Mouse (Mus musculus) natural killer cell, adult 2 months (primary cell): ENCODE data around the gene Idh3a.
"Not testable (repeated sequence)": the region's sequence is repeated elsewhere in the genome, so short reads cannot be mapped to it uniquely, and the experiment has no call there.

Experiments
- DNase-seq, 2 experiments: peaks; one replicate each; pipeline ENCODE4 v3.0.0; 2022; ENCODE audit warnings: low spot score in 2 of 2

The Idh3a gene

DNA sequence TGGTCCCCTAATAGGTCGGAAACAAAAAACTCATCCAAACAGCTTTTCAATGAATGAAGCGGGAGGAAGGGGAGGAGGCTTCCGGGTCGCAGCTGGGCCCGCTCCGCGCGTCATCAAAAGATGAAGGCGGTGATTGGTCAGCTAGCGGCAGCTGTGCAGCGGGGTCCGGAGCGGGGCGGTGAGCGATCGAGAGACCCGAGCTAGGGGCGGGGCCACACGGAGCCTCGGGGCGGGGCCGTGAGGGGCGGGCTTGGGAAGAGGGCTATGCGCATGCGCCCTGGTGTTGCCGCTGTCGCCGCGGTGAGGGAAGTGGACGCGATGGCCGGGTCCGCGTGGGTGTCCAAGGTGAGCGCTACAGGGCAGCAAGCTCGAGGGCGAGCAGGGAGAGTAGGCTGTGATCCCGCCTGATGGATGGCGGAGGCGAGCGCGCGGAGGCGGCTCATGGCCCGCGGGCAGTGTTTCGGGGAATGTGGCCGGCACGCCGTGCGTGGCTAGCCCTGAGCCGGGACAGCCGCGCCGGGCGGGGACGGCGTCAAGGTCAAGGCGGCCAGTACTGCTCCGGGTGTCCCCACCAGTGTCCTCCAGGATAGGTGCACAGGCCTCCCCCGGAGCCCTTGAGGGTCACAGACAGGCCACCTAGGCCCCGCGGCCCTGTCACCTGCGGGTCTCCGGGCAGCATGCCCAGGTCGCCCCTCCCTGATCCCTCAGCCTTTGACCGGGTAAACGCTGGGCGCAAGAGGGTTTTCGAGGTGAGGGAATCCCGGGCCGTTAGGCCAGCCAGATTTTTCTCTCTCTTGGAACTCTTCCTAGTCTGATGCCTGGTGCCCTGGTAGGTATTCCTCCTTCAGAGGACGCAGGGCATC is at the start of gene Idh3a:
Gene Idh3a (plus strand): TSS at position 136 of the 863 bp plus-strand sequence.
- peak; percentile 98 to 99 for DNase-seq

DNA sequence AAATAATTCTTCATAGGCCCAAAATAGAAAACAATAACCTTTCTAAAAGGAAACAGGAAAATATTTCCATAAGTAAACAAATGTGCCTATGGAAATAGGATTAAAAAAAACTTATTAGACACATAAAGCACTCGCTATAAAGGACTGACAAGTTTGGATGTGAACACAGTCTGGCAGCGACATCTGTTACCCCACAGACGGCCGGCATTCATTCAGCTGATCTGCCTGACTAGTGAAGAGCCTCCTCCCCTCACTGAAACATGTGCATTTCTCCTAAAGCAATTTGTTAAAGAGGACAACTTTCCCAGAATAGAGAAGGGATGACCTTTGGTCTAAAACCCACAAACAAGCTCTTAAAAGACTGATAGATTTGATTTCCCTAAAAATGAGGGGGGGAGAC is 49.1 kb upstream of the Idh3a start:
- DNase-seq = no peak

DNA sequence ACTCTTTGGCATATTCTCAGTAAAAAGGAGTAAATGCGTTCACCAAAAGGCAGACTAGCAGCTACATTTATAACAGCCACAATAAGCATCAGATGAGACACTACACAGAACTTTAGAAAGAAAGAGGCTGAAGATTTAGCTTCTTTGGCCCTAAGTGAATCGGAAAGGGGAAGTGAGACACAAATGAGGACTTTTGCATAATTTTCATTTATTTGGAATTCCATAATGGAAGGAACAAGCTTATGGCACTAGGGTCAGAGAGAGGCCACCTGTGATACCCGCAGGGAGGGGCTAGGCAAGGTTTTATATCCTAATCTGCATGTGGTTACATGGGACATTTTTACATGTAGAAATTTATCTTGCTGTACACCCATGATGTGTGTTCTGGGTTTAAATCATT is 48.7 kb upstream of the Idh3a start:
- DNase-seq = no peak

DNA sequence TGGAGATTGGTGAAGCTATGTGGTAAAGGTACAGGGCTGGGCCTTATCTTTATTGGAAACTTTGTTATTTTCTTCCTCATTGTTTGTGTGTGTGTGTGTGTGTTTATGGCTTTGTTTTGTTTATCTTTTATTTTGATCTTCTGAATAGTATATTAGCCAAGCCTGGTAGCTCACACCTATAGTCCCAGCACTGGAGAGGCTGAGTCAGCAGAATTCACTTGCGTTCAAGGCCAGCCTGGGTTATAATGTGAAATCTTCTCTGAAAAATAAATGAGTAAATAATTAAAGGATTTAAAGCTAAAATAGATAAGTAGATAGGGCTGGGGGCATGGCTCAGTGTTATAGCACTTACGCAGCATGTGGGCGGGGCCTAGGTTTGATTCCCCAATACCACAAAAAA is 47.9 kb upstream of the Idh3a start:
- DNase-seq = no peak

DNA sequence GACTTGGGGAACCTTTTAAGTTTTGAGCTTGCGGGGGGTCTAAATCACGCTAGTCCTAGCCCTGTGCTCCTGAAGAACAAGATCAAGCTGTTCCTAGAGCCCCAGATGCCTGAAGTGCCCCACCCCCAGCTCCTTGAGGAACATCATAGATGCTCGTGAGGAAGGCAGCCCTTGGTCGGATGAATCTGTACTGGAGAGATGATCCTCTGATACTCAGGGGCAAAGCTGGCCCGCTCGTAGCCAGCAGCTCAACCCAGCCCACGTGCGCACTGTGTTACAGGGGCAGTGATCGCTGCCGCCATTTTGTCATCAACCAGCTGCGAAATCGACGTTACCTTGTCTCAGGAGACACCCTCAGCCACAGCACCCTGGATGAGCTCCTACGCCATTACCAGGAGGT is 47.5 kb upstream of the Idh3a start, which contains the start of gene Sh2d7:
Gene Sh2d7 (plus strand): TSS at position 301 of the 400 bp plus-strand sequence.
- DNase-seq = no peak

DNA sequence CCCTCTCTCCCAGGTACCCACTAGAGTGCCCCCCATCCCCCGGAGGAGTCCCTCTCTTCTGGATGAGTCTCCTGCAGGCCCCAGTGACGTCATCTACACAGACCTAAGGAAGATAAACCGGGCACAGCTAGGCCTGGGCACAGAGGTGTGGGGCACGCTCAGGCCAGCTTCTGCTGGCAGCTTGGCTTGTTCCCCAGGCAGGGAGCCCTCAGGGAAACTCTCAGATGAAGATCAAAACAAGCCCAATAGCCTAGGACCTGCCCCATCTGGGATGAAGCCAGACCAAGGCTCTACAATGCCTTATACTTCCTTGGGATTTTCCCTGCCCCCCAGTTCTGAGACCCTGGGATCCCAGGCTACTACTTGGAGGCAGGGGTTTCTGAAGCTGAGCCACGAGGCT is 45.3 kb upstream of the Idh3a start:
- no peak for DNase-seq

DNA sequence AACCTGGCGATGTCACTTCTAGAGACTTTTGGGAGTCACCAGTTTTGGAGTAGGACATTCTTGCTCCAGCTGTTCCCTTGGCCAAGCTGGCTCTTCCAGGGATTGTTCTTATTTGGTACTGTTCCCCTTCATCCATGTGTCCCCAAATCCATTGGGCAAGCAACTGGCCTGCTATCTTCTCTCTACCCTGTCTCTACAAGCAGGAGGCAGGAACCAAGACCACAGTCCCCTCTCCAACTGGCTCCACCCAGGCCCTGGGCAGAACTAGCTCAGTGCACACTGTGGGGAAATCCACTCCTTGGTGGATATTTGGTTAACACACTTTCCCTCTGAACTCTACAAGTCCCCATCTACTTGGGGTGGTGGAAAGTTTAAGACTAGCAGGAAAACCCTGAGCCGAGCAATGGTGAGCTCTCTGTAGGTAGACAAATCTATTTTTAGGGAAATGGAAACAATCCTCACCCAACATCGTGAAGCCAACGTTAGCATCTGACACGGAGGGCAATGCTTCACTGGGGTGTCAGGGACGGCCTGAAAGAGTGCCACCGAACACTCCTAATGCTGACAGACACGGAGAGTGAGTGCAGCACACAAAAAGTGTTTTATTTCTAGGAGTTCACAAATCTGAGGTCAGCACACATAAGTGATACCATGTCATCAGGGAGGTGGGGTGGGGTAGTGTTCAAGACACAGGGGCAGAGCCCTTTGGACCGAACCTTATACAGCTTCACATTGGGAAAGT is 41.8 kb upstream of the Idh3a start:
- DNase-seq = no peak

DNA sequence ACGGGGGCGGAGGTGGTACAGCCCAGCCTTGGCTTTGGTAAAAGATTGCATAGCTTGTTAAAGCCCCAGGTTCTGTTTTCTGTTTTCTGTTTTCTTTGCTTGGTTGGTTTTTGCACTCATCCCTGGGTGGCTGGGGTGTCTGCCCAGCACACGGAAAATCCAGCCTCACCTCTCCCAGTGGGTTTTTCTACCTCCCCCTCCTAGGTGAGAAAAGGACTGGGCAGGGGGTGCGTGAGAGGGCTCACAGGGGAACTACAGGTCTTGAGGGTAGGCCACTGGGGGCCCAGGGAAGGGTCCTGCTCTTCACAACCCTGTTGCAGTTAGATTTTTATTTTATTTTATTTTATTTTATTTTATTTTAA is 41.2 kb upstream of the Idh3a start:
- no peak for DNase-seq

DNA sequence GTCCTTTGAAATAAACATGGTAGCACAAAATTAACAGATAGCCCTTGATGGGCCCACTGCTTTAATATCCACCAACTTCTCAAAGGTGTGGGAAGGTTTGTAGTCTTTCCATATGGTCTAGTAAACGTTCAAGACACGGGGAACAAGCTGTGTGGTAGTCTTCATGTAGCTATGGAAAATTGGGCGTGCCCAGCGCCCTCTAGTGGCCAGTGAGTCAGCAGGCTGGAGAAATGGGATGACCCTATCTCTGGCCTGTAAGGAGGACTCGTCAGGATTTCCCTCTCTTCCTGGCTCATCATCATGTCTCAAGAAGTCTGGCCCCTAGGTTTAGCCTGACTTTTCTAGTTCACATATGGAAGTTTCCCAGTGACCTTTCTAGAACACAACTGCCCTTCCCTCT is 38.6 kb upstream of the Idh3a start:
- peak; percentile 15 to 36 for DNase-seq

DNA sequence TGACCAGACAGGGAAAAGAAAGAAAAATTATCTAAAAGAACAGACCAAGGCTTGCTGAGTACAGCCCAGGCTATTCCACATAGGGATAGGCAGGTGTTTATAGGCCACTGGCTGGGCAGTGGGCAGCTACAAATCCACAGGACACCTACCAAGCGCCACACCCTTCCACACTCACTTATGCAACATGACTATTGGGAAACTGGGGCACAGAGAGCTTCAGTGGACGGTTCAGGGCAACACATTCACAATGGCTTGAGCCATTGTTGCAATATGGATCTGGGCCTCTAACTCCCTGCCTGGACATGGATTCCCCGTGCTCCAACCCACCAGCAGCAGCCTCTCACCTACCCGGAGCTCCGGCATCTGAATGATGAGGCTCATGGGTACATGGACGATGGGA is 36.7 kb upstream of the Idh3a start:
- DNase-seq = no peak

DNA sequence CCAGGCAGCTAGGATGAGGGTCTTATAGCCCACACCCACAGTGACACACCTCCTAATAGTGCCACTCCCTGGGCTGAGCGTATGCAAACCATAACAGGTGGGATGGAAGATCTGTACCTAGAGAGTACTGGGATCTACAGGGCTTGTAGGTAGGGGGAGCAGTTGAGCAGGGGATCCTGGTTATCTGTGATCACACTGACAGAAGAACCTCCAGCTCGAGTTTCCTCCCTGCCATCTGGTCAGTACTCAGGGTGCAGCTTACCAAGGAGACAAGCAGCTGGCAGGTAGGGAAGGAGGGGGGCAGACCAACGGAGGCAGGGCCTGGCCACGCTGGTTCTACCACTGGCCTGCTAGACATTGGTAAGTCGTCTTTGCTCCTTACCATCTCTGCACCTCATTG is 33.7 kb upstream of the Idh3a start:
- DNase-seq = no peak

DNA sequence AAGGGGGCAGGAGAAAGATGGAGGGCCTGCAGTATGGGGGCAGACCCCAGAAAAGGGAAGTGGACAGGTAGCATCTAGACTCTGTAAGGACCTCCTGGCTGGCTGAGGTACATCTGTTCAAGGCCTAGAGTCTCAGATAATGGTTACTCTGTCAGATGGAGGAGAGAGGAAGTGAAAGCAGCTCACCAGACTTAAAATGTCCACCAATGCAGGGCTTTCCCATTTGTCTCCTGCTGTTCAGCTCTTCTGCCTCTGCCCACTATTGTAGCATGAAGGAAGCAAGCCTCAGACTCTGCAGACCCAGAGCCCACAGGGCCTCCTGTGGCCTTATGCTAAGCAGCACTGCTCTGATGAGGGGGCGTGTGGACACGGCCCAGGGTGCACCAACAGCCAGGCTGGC is 31.1 kb upstream of the Idh3a start:
- DNase-seq = peak in 1 of 2 experiments; percentile 21

DNA sequence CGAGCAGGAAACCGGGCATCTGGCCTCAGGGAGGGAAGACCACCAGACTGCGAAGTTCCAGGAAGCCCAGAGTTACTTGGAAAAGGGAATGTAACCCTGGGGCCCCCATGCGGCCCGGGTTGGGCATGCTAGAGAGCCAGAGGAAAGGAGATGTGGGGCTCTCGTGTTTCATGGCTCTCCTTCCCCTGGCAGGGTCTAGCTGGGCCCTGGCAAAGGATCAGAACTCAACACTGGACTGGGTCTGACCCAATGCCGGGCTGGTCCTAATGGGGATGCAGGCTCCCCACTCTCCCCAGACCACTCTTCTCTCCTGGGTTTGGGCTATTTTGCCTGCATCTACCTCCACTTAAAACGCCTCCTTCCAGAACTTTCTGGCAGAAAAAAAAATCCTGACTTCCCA is 27.4 kb upstream of the Idh3a start:
- DNase-seq = no peak

DNA sequence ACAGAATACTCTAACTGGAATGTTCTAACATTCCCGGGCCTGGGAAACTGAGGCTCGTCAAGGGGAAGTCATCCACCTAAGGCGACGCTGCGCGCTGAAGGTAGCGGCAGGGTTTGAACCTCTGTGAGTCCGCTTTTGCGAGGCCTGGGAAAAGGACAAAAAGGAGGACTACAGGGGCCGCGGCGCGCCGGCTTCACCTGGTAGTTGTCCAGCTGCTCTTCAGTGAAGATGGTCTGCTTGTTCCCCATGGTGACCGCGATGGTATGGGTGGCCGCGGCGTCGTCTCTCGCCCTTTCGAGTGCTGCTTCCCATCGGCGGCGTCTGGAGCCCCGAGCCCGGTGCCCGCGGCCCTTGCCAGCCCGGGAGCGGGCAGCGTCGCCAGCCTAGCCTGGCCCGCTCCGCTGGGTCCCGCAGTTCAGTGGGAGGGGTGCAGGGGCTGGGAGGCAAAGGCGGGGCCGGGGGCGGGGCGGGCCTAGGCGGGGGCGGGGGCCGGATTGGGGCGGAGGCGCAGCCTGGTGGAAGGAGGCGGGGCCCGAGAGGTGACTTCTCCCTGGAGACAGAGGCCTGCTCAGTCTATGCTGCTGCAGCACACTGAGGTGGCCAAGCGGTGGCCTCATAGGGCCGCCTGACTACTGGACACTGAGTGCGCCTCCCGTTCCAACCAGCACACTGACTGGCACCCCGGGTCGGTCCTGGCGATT is 26.2 kb upstream of the Idh3a start, which contains the start of gene Cib2:
Gene Cib2 (minus strand): TSS at position 448 of the 701 bp plus-strand sequence.
- peak; percentile 27 to 58 for DNase-seq

DNA sequence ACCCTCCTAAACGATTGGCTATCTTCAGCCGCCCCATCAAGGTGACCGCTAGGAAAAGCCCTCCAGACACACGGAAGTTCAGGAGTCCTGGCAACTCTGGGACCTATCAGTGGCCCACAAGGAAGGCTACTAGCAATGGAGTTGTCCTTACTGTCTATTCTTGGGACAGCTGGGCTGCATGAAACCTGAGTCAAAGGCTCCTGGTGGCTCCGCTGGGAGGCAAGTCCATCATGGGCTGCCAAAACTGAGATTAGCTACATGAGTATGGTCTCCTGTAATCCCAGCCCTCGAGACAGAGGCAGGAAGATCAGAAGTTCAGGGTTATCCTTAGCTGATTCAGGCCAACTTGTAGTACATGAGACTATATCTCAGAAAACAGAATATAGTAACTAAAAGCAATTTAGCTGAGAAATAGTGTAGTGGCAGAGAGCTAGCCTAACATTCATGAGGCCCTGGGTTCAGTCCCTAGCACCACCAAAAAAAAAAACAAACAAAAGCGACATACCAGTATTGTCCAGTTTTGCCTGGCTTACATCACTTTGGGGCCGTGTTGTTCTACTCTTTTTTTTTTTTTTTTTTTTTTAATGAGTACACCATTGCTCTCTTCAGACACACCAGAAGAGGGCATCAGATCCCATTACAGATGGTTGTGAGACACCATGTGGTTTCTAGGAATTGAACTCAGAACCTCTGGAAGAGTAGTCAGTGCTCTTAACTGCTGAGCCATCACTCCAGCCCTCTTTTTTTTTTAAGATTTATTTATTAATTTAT is 25.1 kb upstream of the Idh3a start:
- no peak for DNase-seq

DNA sequence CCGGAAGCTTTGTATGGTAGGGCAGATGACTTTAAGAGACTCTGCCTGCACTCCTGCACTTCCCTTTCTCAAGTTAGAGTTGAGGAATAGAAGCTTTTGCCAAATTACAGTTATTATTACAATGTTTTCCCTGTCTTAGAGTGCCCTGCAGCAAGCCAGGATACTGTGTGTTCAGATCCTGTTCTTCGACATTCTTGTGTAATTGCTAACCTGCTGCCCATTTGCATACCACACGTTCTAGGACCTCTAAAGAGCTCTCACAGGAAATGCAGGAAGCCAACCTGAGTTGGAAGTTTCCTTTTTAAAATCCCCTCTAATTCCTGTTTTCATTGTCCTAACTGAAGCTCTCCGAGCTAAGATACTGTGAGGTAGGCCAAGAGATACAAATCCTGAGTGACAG is 19.2 kb upstream of the Idh3a start:
- DNase-seq = no peak

DNA sequence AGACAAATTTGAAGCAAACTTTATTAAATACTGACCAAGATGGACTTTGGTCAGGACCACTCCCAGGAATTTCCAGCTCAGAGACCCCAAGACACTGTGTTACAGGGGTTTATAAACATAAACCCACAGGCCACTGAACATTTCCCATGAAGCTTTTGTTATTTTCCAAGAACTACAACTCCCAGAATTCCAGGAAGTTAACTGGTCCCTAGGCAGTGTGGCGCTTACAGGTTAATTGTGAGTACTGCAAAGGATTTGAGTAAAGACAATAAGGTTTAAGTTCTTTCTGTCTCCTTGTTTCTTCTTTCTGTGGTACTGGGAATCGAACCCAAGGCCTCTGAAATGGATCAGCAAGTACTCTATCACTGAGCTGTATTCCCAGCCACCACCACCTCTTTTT is 17.4 kb upstream of the Idh3a start:
- no peak for DNase-seq

DNA sequence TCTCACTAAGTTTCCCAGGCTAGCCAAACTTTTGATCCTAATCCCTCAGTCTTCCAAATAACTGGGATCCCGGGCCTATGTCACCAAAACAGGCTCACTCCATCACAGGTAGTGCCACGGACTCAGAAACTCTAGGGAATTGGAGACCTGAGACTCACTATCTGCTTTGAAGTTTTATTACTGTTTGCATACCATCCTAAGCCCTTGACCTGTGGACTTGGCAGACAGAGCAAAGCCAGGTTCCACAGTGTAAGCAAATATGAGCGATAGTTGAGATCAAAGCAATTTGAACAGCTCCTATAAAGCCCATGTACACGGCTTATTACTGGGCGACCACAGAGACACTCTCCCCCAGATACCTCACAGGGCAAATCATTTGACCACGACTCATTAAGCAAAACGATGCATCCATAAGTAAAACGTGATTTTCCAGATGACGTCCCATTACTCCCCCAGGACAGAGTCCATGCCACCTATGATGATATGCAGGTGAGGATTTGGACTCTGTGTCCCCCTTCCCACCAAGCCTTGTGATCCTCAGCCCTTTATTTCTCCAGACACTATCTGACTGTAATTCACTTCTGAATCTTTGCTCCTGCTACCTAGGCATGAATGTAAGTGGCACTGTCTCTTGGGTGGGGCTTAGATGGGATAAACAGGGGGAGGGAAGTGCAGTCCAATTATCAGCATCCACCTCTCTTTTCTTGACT is 14.8 kb upstream of the Idh3a start:
- no peak for DNase-seq

DNA sequence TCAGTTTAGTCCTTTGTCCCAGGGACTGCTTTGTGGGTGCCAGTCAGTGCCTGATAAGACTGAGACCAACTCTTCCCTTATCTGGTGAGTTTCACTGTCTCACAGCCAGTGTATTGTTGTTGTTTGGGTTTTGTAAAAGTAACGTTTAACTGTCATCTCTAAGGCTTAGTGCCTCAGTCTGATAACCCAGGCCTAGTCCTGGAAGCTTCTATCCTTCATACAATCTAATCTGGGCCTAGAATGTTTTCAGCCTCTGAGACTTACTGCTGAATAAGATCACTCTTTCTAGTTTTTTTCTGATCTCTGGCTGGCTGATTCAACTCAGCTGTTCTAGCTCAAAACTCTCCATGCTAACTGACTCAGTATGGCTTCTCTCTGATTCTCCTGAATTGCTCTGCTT is 2.4 kb upstream of the Idh3a start:
- DNase-seq = no peak

DNA sequence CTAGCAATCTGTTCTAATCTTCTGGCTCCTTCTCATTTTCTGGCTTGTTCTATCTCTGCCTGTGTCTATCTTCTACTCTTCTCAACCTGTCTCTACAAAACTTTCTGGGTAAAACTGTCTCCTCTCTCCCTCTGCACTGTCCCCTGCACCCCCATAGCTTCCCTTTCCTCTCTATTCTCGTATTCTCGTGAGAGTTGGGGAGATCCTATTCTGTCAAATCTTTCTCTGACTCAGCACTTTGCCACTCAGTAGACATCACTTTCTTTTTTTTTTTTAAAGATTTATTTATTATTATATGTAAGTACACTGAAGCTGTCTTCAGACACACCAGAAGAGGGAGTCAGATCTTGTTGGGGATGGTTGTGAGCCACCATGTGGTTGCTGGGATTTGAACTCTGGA is 2.0 kb upstream of the Idh3a start:
- DNase-seq = not testable (repeated sequence)

DNA sequence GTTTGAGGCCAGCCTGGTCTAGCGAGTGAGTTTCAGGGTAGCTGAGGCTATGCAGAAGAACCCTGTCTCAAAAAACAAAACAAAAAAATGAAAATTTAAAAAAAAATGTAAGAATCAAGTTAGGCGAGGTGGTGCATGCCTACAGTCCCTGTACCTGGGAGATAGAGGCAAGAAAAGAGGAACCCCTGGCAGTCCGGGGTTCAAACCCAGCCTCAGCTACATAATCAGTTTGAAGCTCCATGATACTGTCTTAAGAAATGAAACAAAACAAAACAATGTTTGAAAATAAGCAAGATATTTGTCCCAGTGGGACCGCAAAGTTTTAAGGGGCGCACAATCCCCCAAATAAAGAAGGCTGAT is 315 bp upstream of the Idh3a start:
- DNase-seq = no peak
